Mouse (Mus musculus) G1E (cell line): ENCODE measurements at regions not wholly inside any gene's neighbourhood (a gene's known extent, or its start where the extent isn't known, plus 50 kb on each side); places are given as distances from the start of the nearest gene placed in this dataset.

Source experiments
- CTCF ChIP-seq: IDR thresholded peaks from 2 replicates; pipeline ENCODE4 v1.5.1; 2012; ENCODE audit warnings: low read depth, low read length, inconsistent platforms, mixed read lengths
- GATA1 ChIP-seq: IDR thresholded peaks from 2 replicates; pipeline ENCODE4 v1.6.1; 2012; ENCODE audit warnings: borderline replicate concordance, low read length, inconsistent platforms, mixed read lengths
- POLR2AphosphoS5 ChIP-seq: IDR thresholded peaks from 2 replicates; pipeline ENCODE4 v1.6.1; 2012; ENCODE audit warnings: low read depth, low read length, inconsistent platforms; ENCODE audit not compliant: insufficient replicate concordance
- TAL1 ChIP-seq: conservative IDR thresholded peaks from 2 replicates; pipeline ENCODE4 v1.6.1; 2012; ENCODE audit warnings: low read depth, low read length, inconsistent platforms, mixed read lengths

DNA sequence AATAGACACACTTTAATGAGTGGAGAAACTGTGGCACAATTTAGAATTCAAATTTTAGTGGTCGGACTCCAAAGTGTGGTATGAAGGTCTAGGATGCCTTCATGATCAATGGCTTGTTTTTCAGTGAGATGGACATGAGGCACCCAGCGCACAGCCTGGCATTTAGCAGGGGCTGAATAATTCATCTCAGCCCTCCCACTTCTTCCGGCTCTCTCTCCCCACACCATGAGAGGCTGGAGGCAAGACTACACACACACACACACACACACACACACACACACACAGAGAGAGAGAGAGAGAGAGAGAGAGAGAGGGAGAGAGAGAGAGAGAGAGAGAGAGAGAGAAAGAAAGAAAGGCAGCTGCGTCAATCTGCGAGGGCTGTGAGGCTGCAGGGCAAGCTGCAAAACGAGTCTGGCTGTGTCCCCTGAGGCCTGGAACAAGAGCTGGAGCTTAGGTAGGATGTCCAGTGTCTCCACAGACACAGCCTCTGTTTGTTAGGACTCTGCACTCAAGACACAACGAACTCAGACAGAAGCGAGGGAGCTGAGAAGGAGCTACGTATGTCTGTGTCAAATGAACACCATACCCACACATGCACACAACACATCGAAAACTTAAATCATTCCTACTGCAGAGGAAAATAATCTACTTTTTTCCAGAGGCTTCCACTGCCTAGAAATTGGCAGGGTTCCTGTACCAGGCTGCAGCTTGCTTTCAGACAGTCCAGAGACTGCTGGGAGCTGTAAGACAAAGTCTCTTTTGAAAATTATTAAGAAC, 295.8 kb downstream of the Gm11361 start:
- TF ChIP-seq CTCF = no peak
- no peak for TF ChIP-seq POLR2AphosphoS5
- no peak for TF ChIP-seq TAL1
- TF ChIP-seq GATA1 = no peak
